Mouse (Mus musculus) frontal cortex, postnatal 36 days (tissue): ENCODE data around the gene Tcf25.
A peak's percentile ranks its signal among the peaks of the same experiment; 100 is the strongest.
"Not testable (repeated sequence)": the region's sequence is repeated elsewhere in the genome, so short reads cannot be mapped to it uniquely, and the experiment has no call there.

ENCODE experiments used
- DNase-seq, 2 experiments: peaks; one replicate each; pipeline ENCODE4 v3.0.0; 2022; ENCODE audit warnings: low spot score in 2 of 2

Gene Tcf25

DNA sequence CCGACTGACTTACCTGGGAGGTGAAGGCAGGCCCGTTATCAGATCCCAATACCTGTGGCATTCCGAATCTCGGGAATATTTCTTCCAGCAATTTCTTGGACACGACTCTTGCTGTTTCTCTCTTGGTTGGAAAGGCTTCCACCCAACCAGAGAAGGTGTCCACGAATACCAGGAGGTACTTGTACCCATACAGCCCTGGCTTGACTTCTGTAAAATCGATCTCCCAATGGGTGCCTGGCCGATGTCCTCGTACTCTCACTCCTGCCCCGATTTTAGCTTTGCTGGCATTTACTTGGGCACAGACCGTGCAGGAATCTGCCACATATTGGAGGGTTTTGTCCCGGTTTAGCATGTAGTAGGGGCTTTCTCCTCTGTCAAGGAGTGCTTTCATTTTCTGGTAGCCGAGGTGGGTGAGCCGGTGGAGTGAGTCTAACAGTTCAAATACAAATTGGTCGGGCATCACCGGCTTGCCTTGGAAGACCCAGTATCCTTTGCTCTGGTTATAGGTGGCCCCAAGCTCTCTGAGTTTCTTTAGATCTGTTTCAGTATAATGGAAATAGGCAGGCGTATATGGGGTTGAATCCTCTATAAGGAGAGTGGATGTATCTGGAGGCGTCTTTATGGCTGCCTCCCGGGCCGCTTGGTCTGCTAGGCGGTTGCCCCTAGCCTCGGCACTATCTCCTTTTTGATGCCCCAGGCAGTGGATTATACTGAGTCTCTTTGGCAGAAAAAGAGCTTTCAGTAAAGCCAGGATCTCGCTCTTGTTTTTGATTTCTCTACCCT lies 55.6 kb downstream of the Tcf25 start:
- DNase-seq = no peak

DNA sequence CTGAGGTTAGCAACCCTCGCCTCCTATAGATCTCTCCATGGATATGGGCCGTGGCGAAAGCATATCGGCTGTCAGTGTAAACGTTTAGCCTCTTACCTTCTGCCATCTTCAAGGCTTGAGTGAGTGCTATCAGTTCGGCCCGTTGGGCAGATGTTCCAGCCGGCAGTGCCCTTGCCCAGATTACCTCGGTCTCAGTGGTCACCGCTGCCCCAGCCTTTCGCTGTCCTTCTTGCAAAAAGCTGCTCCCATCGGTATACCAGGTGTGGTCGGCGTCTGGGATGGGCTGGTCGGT lies 56.1 kb downstream of the Tcf25 start:
- not testable (repeated sequence) for DNase-seq

DNA sequence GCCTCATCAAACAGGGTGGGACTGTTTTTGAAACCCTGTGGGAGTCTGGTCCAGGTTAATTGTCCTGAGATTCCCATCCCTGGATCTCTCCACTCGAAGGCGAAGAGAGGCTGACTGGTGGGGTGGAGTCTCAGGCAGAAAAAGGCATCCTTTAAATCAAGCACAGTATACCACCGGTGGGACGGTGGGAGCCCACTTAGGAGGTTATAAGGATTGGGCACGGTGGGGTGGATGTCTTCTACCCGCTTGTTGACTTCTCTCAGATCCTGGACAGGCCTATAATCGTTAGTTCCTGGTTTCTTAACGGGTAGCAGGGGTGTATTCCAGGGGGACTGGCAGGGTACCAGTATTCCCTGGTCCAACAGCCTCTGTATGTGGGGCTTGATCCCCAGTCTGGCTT lies 57.4 kb downstream of the Tcf25 start:
- not testable (repeated sequence) for DNase-seq

DNA sequence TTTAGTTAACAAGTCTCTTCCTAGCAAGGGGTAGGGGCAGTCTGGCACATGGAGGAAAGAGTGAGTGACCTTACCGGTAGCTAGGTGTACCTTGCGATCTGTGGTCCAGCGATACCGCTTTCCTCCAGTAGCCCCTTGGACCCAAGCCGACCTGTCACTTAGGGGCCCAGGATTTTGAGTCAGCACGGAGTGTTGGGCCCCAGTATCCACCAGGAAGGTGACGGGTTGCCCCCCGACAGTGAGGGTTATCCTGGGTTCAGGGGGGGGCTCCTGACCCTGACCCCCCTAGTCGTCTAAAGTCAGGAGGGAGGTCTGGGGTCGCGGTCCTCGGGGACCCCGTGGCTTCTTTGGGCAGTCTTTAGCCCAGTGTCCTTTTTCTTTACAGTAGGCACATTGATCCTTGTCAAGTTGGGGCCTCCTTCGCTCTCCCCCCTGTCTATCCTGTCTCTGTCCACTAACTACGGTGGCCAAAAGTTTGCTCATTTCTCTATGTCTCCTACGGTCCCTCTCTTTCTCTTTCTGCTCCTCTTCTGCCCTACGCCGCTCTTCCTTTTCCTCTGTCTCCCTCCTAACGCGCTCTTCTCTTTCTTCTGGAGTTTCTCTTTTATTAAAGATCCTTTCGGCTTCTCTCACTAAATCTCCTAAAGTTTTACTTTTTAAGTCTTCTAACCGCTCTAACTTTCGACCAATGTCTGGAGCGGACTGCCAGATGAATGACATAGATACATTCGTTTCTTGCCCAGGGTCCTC lies 58.2 kb downstream of the Tcf25 start:
- no peak for DNase-seq

DNA sequence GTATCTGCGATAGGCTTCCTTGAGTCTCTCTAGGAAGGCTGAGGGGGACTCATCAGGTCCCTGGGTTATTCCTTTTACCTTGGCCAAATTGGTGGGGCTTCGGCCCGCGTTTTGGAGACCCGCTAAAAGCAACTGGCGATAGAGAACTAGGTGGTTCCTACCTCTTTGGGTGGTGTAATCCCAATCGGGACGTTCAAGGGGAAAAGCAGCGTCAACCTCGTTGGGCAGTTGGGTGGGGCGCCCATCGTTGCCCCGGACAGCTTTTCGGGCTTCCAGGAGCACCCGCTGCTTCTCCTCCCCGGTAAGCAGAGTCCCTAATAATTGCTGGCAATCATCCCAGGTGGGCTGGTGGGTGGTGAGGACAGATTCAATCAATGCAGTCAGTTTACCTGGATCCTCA lies 58.8 kb downstream of the Tcf25 start:
- DNase-seq = no peak

DNA sequence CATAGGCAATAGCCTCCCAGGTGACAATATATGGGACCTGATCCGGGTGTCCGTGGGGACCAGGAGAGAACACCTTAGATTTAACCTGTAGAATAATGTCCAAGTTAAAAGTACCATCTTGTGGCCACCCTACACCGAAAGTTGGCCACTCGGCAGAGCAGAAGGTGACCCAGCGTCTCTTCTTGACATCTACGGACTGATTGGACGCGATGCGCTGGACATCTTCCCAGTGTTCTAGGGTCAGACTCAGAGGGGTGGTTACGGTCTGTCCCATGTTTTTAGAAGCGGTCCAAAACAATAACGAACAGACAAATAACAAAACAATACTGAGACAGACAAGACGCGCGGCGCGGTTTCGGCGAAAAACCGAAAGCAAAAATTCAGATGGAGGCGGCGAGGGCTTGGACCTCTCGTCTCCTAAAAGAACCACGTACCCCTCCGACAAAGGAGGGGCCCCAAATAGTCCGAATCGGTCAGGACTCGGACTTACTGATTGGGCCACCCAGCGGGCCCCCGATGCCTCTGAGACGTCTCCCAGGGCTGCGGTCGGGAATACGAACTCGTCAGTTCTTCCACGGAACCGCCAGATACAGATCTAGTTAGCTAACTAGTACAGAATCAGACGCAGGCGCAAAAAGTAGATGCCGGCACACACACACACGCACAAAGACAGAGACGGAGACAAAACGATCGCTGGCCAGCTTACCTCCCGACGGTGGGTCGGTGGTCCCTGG lies 59.9 kb downstream of the Tcf25 start:
- not testable (repeated sequence) for DNase-seq

DNA sequence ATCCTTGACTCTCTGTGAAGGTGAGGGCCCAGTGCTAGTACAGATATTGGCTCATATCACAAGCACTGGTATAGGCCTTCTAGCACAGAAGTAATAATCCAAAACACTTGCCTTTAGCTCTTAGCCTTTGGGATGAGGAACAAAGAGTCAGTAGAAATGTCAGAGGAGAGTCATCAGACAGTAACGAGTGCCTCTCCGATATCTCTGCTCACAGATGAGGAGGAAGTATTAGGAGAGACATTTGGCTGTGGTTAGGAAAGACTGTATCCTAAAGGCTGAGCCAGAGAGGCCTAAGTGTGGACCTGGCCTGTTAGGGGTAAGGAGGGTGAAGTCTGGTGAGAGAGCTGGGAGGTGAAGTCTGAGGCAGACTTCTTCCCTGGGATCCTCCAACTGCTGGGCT lies 68.2 kb downstream of the Tcf25 start:
- no peak for DNase-seq

DNA sequence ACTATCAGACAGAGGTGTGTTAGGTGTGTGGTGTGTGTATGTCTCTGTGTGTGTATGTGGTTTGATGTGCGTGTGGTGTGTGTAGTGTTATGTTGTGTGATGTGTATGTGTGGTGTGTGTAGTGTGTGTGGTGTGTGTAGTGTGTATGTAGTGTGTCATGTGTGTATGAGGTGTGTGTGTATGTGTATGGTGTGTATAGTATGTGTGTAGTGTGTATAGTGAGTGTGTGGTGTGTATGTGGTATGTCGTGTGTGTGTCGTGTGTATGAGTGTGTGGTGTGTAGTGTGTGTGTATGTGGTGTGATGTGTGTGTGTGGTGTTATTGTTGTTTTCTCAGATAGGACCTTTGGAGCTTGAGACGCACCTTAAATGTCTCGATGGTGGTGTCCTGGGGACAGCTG lies 68.8 kb downstream of the Tcf25 start:
- no peak for DNase-seq

DNA sequence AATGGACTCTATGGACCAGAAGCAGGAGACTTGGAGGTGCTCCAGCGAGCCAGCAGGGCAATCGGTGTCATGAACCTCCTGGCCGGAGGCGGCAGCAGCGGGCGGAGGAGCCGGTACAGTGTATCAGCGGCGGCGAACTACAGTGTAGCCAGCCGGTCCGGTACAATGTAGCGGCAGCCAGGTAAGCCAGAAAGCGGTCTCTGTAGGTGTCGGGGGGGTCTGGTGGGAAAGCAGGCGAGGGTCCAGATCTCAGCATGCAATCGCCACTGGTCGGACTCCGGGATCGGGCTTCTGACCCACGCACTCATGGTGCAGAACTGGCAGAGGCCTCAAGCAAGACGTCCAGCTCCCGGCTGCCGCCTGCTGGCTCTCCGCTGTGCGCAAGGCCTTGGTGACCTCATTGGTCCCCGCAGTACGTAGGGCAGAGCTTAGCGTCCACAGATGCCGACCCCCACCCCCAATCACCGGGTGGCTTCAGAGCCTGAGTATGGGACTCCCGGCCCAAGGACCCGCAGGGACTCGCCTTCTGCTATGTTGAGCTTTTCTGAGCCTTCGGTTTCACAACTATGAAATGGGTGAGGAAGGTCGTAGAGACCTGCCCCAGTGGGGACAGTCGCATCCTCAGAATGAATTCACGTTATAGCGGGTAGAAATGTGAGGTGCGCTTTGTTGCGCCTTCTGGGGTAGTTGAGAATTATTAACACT lies 69.5 kb downstream of the Tcf25 start:
- peak; percentile 94 to 95 for DNase-seq

DNA sequence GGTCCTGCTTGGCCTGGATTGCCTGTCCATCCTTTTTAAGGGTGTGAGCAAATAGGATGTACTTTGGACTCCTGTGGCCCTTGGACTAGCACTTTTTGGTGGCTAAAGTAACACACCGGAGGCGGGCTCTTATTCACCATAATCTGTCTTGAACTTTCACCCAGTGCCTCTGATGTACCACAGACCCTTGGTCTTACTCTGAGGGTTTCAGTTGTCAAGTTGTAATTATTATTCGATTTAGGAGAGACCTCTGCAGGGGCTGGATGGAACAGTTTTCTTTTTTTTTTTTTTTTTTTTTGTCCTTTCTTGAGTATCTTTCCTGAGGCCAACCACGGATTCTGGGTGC lies 70.0 kb downstream of the Tcf25 start:
- no peak for DNase-seq

DNA sequence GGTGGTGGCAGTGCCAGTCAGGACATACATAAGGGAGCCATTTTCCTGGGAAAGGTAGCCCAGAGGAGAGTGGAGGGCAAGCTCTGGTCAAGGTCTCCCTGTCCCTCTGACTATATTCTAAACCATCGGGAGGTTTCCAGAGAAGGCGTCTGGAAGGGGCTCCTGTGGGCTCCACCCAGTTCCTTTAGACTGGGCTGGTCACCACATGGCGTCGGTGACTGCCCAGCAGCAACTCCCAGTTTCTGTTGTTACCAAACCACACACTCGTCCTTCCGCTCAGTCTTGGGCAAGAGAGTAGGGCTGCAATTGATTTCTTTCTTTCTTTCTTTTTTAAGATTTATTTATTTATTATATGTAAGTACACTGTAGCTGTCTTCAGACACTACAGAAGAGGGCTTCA lies 70.6 kb downstream of the Tcf25 start:
- DNase-seq = no peak

DNA sequence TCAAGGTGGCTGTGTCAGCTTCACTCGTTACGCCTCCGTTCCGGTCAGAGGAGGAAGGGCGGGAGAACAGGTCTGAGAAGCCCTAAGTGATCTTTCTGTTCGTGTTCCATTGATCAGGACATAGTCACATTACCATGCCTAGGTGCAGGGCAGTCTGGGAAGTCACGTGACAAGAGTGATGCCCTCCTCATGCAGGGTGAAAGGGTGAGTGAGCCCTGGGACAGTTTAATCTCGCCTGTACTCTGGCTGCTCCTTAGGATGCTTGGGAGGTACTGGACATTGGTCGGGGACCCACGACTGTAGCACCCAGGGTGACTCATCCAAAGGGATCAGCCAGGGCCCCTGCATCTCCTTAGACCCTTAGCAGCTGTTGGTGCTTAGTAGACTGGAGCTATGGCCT lies 72.4 kb downstream of the Tcf25 start:
- DNase-seq = no peak

DNA sequence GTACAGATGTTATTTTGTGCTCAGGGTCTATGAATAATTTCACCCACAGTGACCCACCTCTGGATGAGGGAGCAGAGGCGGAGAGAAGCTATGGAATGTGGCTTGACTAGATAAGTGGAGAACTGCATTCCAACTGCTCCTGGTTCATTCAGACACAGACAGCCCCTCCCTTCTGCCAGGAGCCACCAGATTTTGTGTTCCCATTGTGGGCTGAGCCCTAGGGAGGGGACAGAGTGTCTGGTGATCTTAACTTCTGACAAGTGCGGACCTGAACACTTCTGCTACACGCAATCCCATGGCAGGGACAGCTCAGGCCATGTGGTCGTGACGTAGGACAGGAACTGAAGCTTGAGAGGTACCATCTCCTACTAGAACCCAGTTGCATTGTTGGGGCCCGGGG lies 73.2 kb downstream of the Tcf25 start:
- DNase-seq = no peak

DNA sequence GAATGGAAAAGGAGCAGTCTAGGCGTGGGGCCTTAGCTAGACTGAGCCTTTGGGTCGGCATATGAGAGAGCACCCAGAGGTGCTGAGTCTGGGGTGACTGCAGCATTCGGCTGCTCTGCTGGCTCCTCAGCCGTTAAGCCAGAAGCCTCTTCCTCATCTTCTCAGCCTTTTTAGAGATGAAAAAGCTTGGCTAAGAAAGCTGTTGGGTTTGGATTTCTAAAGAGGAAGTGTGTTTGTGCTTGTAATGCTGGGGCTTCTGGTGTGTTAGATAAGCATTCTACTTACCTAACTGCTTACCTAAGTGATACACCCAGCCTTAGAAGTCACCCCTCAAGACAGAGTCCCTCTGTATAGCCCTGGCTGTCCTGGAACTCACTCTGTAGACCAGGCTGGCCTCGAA lies 77.2 kb downstream of the Tcf25 start:
- DNase-seq = no peak

DNA sequence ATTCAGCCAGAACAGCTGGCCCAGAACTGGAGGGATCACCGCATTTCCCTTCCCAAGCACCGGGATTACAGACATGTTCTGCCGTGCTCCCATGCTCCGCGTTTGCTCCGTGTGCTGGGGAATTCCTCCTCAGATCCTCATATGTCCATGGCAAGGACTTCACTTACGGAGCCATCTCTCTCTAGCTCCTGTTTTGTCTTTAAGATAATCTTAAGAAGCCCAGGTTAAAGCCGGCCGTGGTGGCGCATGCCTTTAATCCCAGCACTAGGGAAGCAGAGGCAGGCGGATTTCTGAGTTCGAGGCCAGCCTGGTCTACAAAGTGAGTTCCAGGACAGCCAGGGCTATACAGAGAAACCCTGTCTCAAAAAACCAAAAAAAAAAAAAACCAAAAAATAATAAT lies 78.2 kb downstream of the Tcf25 start:
- DNase-seq = not testable (repeated sequence)

DNA sequence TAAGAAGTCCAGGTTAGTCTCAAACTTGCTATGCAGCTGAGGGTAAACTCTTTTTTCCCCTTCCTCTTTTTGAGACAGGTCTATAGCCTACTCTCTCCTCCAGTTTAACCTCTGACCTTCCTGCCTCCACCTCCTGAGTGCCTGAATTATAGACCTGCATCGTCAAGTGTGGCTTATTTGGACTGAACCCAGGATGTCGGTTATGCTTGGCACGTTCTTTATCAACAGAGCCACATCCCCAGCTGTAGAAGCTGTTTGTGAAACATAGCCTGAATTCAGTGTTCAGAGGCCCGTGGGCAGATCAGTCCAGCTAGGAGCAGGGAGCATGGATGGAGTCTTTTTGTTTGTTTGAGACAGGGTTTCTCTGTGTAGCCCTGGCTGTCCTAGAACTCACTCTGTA lies 78.6 kb downstream of the Tcf25 start:
- no peak for DNase-seq

DNA sequence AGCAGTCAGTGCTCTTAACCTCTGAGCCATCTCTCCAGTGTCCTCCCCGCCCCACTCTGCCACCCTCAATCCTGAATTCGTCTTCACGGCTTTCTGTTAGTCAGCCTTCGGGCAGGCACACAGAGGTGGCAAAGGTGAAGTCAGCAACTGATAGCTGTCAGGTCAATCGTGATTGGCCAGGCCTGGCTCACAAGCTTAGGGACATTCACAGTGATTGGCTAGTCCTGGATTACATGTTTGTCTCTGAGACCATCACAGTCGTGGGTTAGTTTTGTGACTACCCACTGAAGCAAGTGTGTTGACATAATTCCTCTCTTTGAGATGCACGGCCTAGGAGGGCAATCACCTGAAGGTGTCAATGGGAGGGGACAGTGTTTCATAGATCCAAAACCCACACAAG lies 79.7 kb downstream of the Tcf25 start:
- DNase-seq = no peak
